Mouse (Mus musculus) midbrain, embryonic 10.5 days (tissue): ENCODE results near the gene Nab1. TPM values are rescaled to one million over a fixed set of nuclear protein-coding genes. Genes with fewer than 3 reads are reported as not detected.
"Not testable (repeated sequence)": the region's sequence is repeated elsewhere in the genome, so short reads cannot be mapped to it uniquely, and the experiment has no call there.

Source experiments
- DNase-seq: peaks from one replicate; pipeline ENCODE4 v3.0.0-alpha.2; 2017; ENCODE audit warnings: low spot score
- H3K27ac ChIP-seq: fragments of 300-500 bp; sonication (generic); replicated peaks from 2 replicates; pipeline ENCODE4 v1.5.1; 2016; ENCODE audit warnings: mild to moderate bottlenecking
- H3K27me3 ChIP-seq: fragments of 300-500 bp; sonication (generic); 2 replicates; pipeline ENCODE4 v1.6.1; 2016; ENCODE audit warnings: low read depth, mild to moderate bottlenecking; ENCODE audit not compliant: poor library complexity, severe bottlenecking
- H3K36me3 ChIP-seq: fragments of 300-500 bp; sonication (generic); 2 replicates; pipeline ENCODE4 v1.6.1; 2016; ENCODE audit warnings: mild to moderate bottlenecking, moderate library complexity
- H3K4me1 ChIP-seq: fragments of 300-500 bp; sonication (generic); 2 replicates; pipeline ENCODE4 v1.6.1; 2016
- H3K4me3 ChIP-seq: fragments of 300-500 bp; sonication (generic); 2 replicates; pipeline ENCODE4 v1.5.1; 2016; ENCODE audit warnings: mild to moderate bottlenecking, moderate library complexity
- H3K9me3 ChIP-seq: fragments of 300-500 bp; sonication (generic); replicated peaks from 2 replicates; pipeline ENCODE4 v1.6.1; 2016; ENCODE audit warnings: mild to moderate bottlenecking
- WGBS: fragments of 180-500 bp; shearing (Covaris S2); methylation state at CpG from one replicate; pipeline ENCODE4 v1.1.7; 2016; 5-methylcytosine and 5-hydroxymethylcytosine counted together
- polyA plus RNA-seq: library from polyadenylated mRNA; unstranded; fragments of >200 nt; fragmentation: Nextera tagmentation; extraction: Ambion mirVana; gene quantifications from 2 replicates; pipeline ENCODE4 v1.2.1, GENCODE M21; 2016

Nab1 gene
- 2.4 and 2.7 TPM in 2 replicates for polyA plus RNA-seq

- Histone ChIP-seq H3K27me3 (peaks cover 44% of the 10 kb centered on the region), H3K27ac (peak within 1 kb of the TSS; percentile 84), H3K36me3 (no peaks in the 10 kb centered on the region), H3K9me3 (no peaks in the 10 kb centered on the region), H3K4me1 (peaks cover under 1% of the 10 kb centered on the region; the same call in 1 of the 2 replicates), H3K4me3 (peak within 1 kb of the TSS; percentile 80)
- WGBS, result 2% methylated on average over 45 of the region's 80 CpGs
- DNase-seq, result peak; percentile 57
Measured at GRCm38 (mm10) chr1:52500314-52500981, at the start of gene Nab1. Gene Nab1, minus strand, starts transcription at chr1:52500679.

DNA sequence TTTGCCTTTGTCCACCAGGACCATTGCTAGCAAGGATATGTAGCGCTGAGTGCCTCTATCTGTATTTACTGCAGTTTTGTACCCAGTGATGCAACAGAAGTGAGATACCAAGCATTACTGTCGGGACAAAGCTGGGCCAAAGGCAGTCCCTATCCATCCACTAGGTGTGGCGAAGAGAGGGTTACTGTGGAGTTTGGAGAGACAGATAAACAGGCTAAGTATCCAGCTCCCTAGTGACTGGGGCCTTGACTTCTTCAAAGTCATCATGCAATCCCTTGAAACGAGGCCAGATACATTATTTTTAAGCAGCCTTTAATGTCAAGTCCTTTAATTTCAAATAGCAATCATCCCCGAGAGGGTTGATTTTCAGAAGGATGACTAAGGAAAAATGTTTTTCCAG, 47.0 kb upstream of the Nab1 start:
- WGBS, result 86% methylated on average over 5 of the region's 5 CpGs
- Histone ChIP-seq H3K9me3 (peaks cover 3% of the 10 kb centered on the region; the same call in 1 of the 2 replicates), H3K4me1 (no peaks in the 10 kb centered on the region), H3K4me3 (no peak overlapping the region), H3K36me3 (no peaks in the 10 kb centered on the region), H3K27ac (no peak overlapping the region), H3K27me3 (no peaks in the 10 kb centered on the region)
- DNase-seq, result no peak

GRCm38 (mm10) chr1:52546796-52547195, 46.3 kb upstream of the Nab1 start:
- WGBS, result 94% methylated on average over 3 of the region's 3 CpGs
- Histone ChIP-seq H3K27ac (no peak overlapping the region), H3K36me3 (no peaks in the 10 kb centered on the region), H3K9me3 (peaks cover 3% of the 10 kb centered on the region; the same call in 1 of the 2 replicates), H3K4me1 (no peaks in the 10 kb centered on the region), H3K27me3 (no peaks in the 10 kb centered on the region), H3K4me3 (no peak overlapping the region)
- no peak for DNase-seq

- not testable (repeated sequence) for H3K27ac ChIP-seq, H3K4me3 ChIP-seq, H3K9me3 ChIP-seq, H3K27me3 ChIP-seq, H3K4me1 ChIP-seq, DNase-seq, H3K36me3 ChIP-seq
- WGBS, result 90% methylated on average over 3 of the region's 3 CpGs
Measured at GRCm38 (mm10) chr1:52540124-52540523, 39.6 kb upstream of the Nab1 start.

GRCm38 (mm10) chr1:52529933-52530332, 29.5 kb upstream of the Nab1 start:
- H3K9me3 ChIP-seq, result no peaks in the 10 kb centered on the region
- H3K27me3 ChIP-seq, result no peaks in the 10 kb centered on the region
- H3K4me3 ChIP-seq, result no peak overlapping the region
- no peaks in the 10 kb centered on the region for H3K36me3 ChIP-seq
- no peak for DNase-seq
- H3K27ac ChIP-seq, result no peak overlapping the region
- no peaks in the 10 kb centered on the region for H3K4me1 ChIP-seq

GRCm38 (mm10) chr1:52527656-52528055, 27.2 kb upstream of the Nab1 start:
- H3K4me1 ChIP-seq, result no peaks in the 10 kb centered on the region
- no peaks in the 10 kb centered on the region for H3K9me3 ChIP-seq
- no peak overlapping the region for H3K4me3 ChIP-seq
- WGBS, result 49% methylated on average over 2 of the region's 2 CpGs
- no peaks in the 10 kb centered on the region for H3K36me3 ChIP-seq
- no peak for DNase-seq
- no peaks in the 10 kb centered on the region for H3K27me3 ChIP-seq
- H3K27ac ChIP-seq, result no peak overlapping the region

GRCm38 (mm10) chr1:52527252-52527651, 26.8 kb upstream of the Nab1 start:
- DNase-seq, result no peak
- Histone ChIP-seq H3K4me1 (no peaks in the 10 kb centered on the region), H3K4me3 (no peak overlapping the region), H3K9me3 (no peaks in the 10 kb centered on the region), H3K27me3 (no peaks in the 10 kb centered on the region), H3K27ac (no peak overlapping the region), H3K36me3 (no peaks in the 10 kb centered on the region)
- WGBS, result 74% methylated on average over 2 of the region's 2 CpGs

GRCm38 (mm10) chr1:52524663-52525062, 24.2 kb upstream of the Nab1 start:
- no peaks in the 10 kb centered on the region for H3K4me1 ChIP-seq
- no peak for DNase-seq
- no peak overlapping the region for H3K27ac ChIP-seq
- H3K9me3 ChIP-seq, result no peaks in the 10 kb centered on the region
- 79% methylated on average over 5 of the region's 5 CpGs for WGBS
- no peak overlapping the region for H3K4me3 ChIP-seq
- H3K36me3 ChIP-seq, result no peaks in the 10 kb centered on the region
- no peaks in the 10 kb centered on the region for H3K27me3 ChIP-seq

- no peak for DNase-seq
- Histone ChIP-seq H3K4me1 (no peaks in the 10 kb centered on the region), H3K9me3 (no peaks in the 10 kb centered on the region), H3K36me3 (no peaks in the 10 kb centered on the region), H3K4me3 (no peak overlapping the region), H3K27ac (no peak overlapping the region), H3K27me3 (no peaks in the 10 kb centered on the region)
- 84% methylated on average over 7 of the region's 7 CpGs for WGBS
Measured at GRCm38 (mm10) chr1:52524150-52524549, 23.7 kb upstream of the Nab1 start.

DNA sequence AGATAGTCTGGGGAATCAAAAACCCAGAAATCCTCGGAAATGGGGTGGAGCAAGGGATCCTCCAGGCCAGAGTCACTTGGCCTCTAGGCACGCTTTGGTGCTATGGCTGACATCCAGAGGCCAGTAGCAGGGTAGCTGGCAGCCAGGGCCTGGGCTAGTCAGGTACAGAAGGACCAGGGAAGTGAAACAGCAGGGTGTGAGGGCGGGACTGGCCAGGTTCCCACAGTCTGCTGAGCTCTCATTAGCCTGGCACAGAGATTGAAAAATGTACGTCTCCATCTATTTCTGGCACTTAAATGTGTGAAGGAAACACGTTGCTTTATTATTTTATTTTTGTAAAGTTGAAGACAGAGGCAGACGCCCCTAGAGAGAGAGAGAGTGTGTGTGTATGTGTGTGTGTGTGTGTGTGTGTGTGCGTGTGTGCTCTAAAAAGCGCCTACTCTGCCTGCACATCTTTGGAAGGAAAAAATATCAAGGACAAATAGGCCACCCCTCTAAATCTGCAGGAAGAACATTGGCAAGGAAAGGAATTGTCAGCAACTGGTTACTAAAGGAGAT, 21.0 kb upstream of the Nab1 start:
- Histone ChIP-seq H3K27ac (no peak overlapping the region), H3K36me3 (no peaks in the 10 kb centered on the region), H3K27me3 (no peaks in the 10 kb centered on the region), H3K9me3 (no peaks in the 10 kb centered on the region), H3K4me3 (no peak overlapping the region), H3K4me1 (no peaks in the 10 kb centered on the region)
- DNase-seq, result no peak
- 75% methylated on average over 8 of the region's 8 CpGs for WGBS

DNA sequence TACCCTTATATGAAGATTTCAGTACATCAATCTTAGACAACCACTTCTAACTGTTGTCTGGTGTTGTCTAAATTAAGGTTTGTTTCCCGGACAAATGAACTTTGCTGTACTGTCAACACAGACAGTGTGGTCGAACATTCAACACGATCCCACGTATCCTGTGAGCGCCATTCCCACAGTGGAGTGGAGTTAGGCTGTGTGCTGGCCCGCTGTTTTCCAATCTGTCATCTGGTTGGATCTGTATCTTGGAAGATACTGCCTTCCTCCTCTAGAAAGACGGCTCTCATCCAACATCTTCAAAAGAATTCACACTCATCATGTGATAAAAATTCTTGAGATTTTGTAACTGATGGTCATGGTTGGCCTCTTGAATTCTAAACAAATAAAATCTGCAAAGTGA, 19.7 kb upstream of the Nab1 start:
- no peak for DNase-seq
- H3K27ac ChIP-seq, result no peak overlapping the region
- WGBS, result 90% methylated on average over 7 of the region's 7 CpGs

GRCm38 (mm10) chr1:52515249-52515648, 14.8 kb upstream of the Nab1 start:
- no peaks in the 10 kb centered on the region for H3K27me3 ChIP-seq
- H3K9me3 ChIP-seq, result no peaks in the 10 kb centered on the region
- 84% methylated on average over 3 of the region's 3 CpGs for WGBS
- H3K36me3 ChIP-seq, result no peaks in the 10 kb centered on the region
- H3K4me1 ChIP-seq, result no peaks in the 10 kb centered on the region
- H3K27ac ChIP-seq, result no peak overlapping the region
- no peak overlapping the region for H3K4me3 ChIP-seq
- DNase-seq, result no peak

More for the DNA sequence above, 19.7 kb upstream of the Nab1 start:
- Histone ChIP-seq H3K4me1 (no peaks in the 10 kb centered on the region), H3K36me3 (no peaks in the 10 kb centered on the region), H3K4me3 (no peak overlapping the region), H3K9me3 (no peaks in the 10 kb centered on the region), H3K27me3 (no peaks in the 10 kb centered on the region)

- Histone ChIP-seq H3K36me3 (no peaks in the 10 kb centered on the region), H3K4me3 (no peak overlapping the region), H3K27ac (no peak overlapping the region), H3K4me1 (no peaks in the 10 kb centered on the region), H3K27me3 (no peaks in the 10 kb centered on the region), H3K9me3 (no peaks in the 10 kb centered on the region)
- no peak for DNase-seq
- 84% methylated on average over 1 of the region's 1 CpGs for WGBS
Measured at GRCm38 (mm10) chr1:52511788-52512425, 11.4 kb upstream of the Nab1 start.
